Mouse (Mus musculus): ENCODE data around the gene Rapgef6. TPM values are rescaled to one million over a fixed set of nuclear protein-coding genes. Genes with fewer than 3 reads are reported as not detected.

Gene Rapgef6
- polyA plus RNA-seq, 1 experiment = 3.2 TPM

DNA sequence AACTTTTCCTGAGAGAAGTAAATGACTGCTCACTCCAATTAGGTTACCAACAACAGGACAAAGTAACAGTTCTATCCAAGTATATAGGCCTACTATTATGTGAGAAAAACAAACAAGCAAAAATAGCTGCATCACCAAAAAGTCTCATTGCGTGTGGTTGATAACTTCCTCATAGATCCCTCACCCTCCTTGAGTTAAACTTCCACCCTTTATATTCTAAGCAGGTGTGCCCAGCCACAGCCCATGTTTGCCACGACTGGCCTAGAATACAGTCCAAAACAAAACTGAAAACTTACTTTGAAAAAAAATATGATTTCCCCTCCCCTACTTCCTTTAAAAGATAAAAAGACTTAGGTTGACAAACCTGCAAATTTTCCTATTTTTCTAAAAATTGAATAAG lies 5.4 kb downstream of the Rapgef6 start:
- H3K4me3 ChIP-seq (ENCODE audit: insufficient read depth, poor library complexity, severe bottlenecking) = no peak overlapping the region

DNA sequence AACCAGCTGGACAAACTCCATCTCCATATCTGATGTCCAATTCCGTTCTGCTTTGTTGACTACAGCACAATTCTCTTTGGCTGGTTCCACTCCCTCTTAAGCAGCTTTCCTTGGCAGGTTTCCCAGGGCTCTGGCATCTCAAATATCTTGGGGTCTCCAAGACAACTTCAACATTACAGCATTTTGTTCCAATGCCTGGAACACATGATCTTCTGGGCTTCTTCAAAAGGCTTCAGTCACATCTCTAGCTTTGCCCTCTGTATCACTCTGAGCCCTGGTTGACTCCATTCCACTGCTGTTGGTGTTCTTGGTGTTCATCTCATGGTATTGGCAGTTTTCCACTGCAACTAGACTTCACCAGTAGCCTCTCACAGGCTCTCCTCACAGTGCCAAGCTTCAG lies 7.7 kb downstream of the Rapgef6 start:
- no peaks in the 10 kb centered on the region for H3K36me3 ChIP-seq (ENCODE audit: control insufficient read depth, insufficient read depth)
- TF ChIP-seq USF1 (IDR thresholded peaks at IDR 0.05; ENCODE audit: low read depth) (no peak), MAX (IDR thresholded peaks at IDR 0.05) (no peak), MYOG (IDR thresholded peaks at IDR 0.05; ENCODE audit: control insufficient read depth, extremely low read depth, insufficient read length) (no peak), CTCF (IDR thresholded peaks at IDR 0.05; ENCODE audit: control insufficient read depth, insufficient read depth, insufficient read length) (no peak), FOSL1 (IDR thresholded peaks at IDR 0.05; ENCODE audit: insufficient read depth, low read length, poor library complexity, severe bottlenecking) (no peak), MYOD1 (IDR thresholded peaks at IDR 0.05; ENCODE audit: control insufficient read depth, insufficient read length, low read depth) (no peak), CEBPB (IDR thresholded peaks at IDR 0.05; ENCODE audit: low read depth) (no peak)
- H3K79me3 ChIP-seq (ENCODE audit: low read depth) = peaks cover 71% of the 10 kb centered on the region
- H3K79me2 ChIP-seq (ENCODE audit: control insufficient read depth, insufficient read depth) = peaks cover 96% of the 10 kb centered on the region
- no peak overlapping the region for H3K4me3 ChIP-seq (ENCODE audit: insufficient read depth, poor library complexity, severe bottlenecking)
- no peaks in the 10 kb centered on the region for H3K27me3 ChIP-seq (ENCODE audit: control insufficient read depth, insufficient read depth, insufficient read length)
- H3ac ChIP-seq (ENCODE audit: control insufficient read depth, insufficient read length, low read depth) = no peak overlapping the region

More for the DNA sequence above, 5.4 kb downstream of the Rapgef6 start:
- no peak overlapping the region for H3ac ChIP-seq (ENCODE audit: control insufficient read depth, insufficient read length, low read depth)
- TF ChIP-seq CEBPB (IDR thresholded peaks at IDR 0.05; ENCODE audit: low read depth) (no peak), FOSL1 (IDR thresholded peaks at IDR 0.05; ENCODE audit: insufficient read depth, low read length, poor library complexity, severe bottlenecking) (no peak), CTCF (IDR thresholded peaks at IDR 0.05; ENCODE audit: control insufficient read depth, insufficient read depth, insufficient read length) (no peak), MYOD1 (IDR thresholded peaks at IDR 0.05; ENCODE audit: control insufficient read depth, insufficient read length, low read depth) (no peak), MAX (IDR thresholded peaks at IDR 0.05) (no peak), USF1 (IDR thresholded peaks at IDR 0.05; ENCODE audit: low read depth) (no peak), MYOG (IDR thresholded peaks at IDR 0.05; ENCODE audit: control insufficient read depth, extremely low read depth, insufficient read length) (no peak)
- H3K79me3 ChIP-seq (ENCODE audit: low read depth) = peaks cover 87% of the 10 kb centered on the region
- H3K79me2 ChIP-seq (ENCODE audit: control insufficient read depth, insufficient read depth) = peaks cover 100% of the 10 kb centered on the region
- H3K36me3 ChIP-seq (ENCODE audit: control insufficient read depth, insufficient read depth) = no peaks in the 10 kb centered on the region
- H3K27me3 ChIP-seq (ENCODE audit: control insufficient read depth, insufficient read depth, insufficient read length) = no peaks in the 10 kb centered on the region

GRCm38 (mm10) chr11:54530916-54531315 lies 8.3 kb downstream of the Rapgef6 start:
- TF ChIP-seq CTCF (IDR thresholded peaks at IDR 0.05; ENCODE audit: control insufficient read depth, insufficient read depth, insufficient read length) (no peak), MYOD1 (IDR thresholded peaks at IDR 0.05; ENCODE audit: control insufficient read depth, insufficient read length, low read depth) (no peak), CEBPB (IDR thresholded peaks at IDR 0.05; ENCODE audit: low read depth) (no peak), USF1 (IDR thresholded peaks at IDR 0.05; ENCODE audit: low read depth) (no peak), MAX (IDR thresholded peaks at IDR 0.05) (no peak), MYOG (IDR thresholded peaks at IDR 0.05; ENCODE audit: control insufficient read depth, extremely low read depth, insufficient read length) (no peak), FOSL1 (IDR thresholded peaks at IDR 0.05; ENCODE audit: insufficient read depth, low read length, poor library complexity, severe bottlenecking) (no peak)
- H3K36me3 ChIP-seq (ENCODE audit: control insufficient read depth, insufficient read depth) = no peaks in the 10 kb centered on the region
- H3K4me3 ChIP-seq (ENCODE audit: insufficient read depth, poor library complexity, severe bottlenecking) = no peak overlapping the region
- no peak overlapping the region for H3ac ChIP-seq (ENCODE audit: control insufficient read depth, insufficient read length, low read depth)
- peaks cover 96% of the 10 kb centered on the region for H3K79me2 ChIP-seq (ENCODE audit: control insufficient read depth, insufficient read depth)
- H3K27me3 ChIP-seq (ENCODE audit: control insufficient read depth, insufficient read depth, insufficient read length) = no peaks in the 10 kb centered on the region
- peaks cover 71% of the 10 kb centered on the region for H3K79me3 ChIP-seq (ENCODE audit: low read depth)

DNA sequence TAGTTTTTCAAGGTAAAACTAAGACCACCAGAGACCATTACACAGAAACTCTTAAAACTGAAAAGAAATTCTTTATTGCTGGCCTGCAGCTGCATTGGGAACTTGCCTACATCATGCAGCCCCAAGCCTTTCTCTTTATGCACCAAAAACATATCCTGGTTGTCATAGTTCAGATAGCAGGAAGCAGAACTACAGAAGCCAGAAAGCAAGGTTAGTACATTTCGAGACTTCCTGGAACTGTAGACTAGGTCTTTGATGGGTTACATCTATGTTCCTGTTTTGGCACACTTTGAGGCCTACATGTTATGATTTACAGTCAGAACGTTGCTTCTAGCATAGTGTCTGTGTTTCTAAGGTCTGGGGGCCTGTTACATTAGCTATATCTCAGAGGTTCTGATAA lies 11.2 kb downstream of the Rapgef6 start:
- Histone ChIP-seq H3K4me3 (ENCODE audit: insufficient read depth, poor library complexity, severe bottlenecking) (no peak overlapping the region), H3ac (ENCODE audit: control insufficient read depth, insufficient read length, low read depth) (no peak overlapping the region), H3K79me2 (ENCODE audit: control insufficient read depth, insufficient read depth) (peaks cover 96% of the 10 kb centered on the region), H3K27me3 (ENCODE audit: control insufficient read depth, insufficient read depth, insufficient read length) (no peaks in the 10 kb centered on the region), H3K36me3 (ENCODE audit: control insufficient read depth, insufficient read depth) (no peaks in the 10 kb centered on the region), H3K79me3 (ENCODE audit: low read depth) (peaks cover 70% of the 10 kb centered on the region)
- TF ChIP-seq MAX (IDR thresholded peaks at IDR 0.05) = no peak

DNA sequence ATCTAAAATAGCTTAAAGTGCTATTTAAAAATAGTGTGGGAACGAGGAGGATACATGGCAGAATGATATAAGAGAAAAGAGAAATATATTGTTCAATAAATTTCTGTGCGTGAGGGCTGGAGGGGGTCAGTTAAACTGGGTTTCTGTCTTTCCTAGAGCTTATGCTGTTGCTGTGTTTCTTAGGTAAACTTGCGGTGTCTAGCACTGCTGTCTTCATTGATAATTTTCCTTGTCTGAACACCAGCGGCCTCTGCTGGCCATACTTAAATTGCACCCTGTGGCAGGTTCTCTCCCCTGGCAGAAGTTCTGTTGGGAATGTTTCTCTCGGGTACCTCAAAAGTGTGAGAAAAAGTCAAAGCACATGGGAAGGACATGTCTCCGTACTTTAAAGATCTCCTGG lies 12.2 kb downstream of the Rapgef6 start:
- TF ChIP-seq FOSL1 (IDR thresholded peaks at IDR 0.05; ENCODE audit: insufficient read depth, low read length, poor library complexity, severe bottlenecking) (no peak), CTCF (IDR thresholded peaks at IDR 0.05; ENCODE audit: control insufficient read depth, insufficient read depth, insufficient read length) (peak; percentile 40)
- Histone ChIP-seq H3K79me3 (ENCODE audit: low read depth) (peaks cover 70% of the 10 kb centered on the region), H3K4me3 (ENCODE audit: insufficient read depth, poor library complexity, severe bottlenecking) (no peak overlapping the region), H3K79me2 (ENCODE audit: control insufficient read depth, insufficient read depth) (peaks cover 96% of the 10 kb centered on the region), H3K27me3 (ENCODE audit: control insufficient read depth, insufficient read depth, insufficient read length) (no peaks in the 10 kb centered on the region), H3K36me3 (ENCODE audit: control insufficient read depth, insufficient read depth) (no peaks in the 10 kb centered on the region), H3ac (ENCODE audit: control insufficient read depth, insufficient read length, low read depth) (no peak overlapping the region)

DNA sequence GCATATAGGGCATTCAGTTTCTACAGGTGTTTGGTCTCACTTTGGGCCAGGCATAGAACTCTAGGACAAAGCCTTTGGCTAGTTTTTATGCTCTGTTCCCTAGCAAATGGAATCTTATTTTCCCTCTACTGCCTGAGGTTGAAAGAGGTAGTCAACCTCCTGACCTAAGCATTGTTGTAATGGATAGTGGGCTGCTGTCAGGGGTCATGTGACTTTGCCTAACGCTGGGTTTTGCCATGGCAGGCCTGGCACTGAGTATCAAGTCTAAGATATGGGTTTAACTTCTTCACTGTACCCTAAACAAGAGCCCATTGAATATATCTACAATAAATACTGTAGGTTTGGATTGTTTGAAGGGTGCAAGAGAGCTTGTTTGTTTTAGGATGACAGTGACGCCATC lies 16.4 kb downstream of the Rapgef6 start:
- H3K4me3 ChIP-seq (ENCODE audit: insufficient read depth, poor library complexity, severe bottlenecking) = no peak overlapping the region
- H3K79me3 ChIP-seq (ENCODE audit: low read depth) = peaks cover 67% of the 10 kb centered on the region
- no peak overlapping the region for H3ac ChIP-seq (ENCODE audit: control insufficient read depth, insufficient read length, low read depth)
- no peaks in the 10 kb centered on the region for H3K36me3 ChIP-seq (ENCODE audit: control insufficient read depth, insufficient read depth)
- H3K27me3 ChIP-seq (ENCODE audit: control insufficient read depth, insufficient read depth, insufficient read length) = no peaks in the 10 kb centered on the region
- peaks cover 96% of the 10 kb centered on the region for H3K79me2 ChIP-seq (ENCODE audit: control insufficient read depth, insufficient read depth)
- TF ChIP-seq MAX (IDR thresholded peaks at IDR 0.05) (no peak), MYOG (IDR thresholded peaks at IDR 0.05; ENCODE audit: control insufficient read depth, extremely low read depth, insufficient read length) (no peak), CEBPB (IDR thresholded peaks at IDR 0.05; ENCODE audit: low read depth) (no peak), USF1 (IDR thresholded peaks at IDR 0.05; ENCODE audit: low read depth) (no peak), CTCF (IDR thresholded peaks at IDR 0.05; ENCODE audit: control insufficient read depth, insufficient read depth, insufficient read length) (no peak), FOSL1 (IDR thresholded peaks at IDR 0.05; ENCODE audit: insufficient read depth, low read length, poor library complexity, severe bottlenecking) (no peak), MYOD1 (IDR thresholded peaks at IDR 0.05; ENCODE audit: control insufficient read depth, insufficient read length, low read depth) (no peak)

All from C2C12 (cell line).